Mouse (Mus musculus): ENCODE results near the gene Smim13.

Smim13 gene

GRCm38 (mm10) chr13:41291466-41291974, 41.9 kb downstream of the Smim13 start:
- no peak for DNase-seq

- DNase-seq: no peak
Measured at GRCm38 (mm10) chr13:41293595-41293994, 44.0 kb downstream of the Smim13 start.

- peak in 1 of 2 experiments; percentile 18 for DNase-seq
Measured at GRCm38 (mm10) chr13:41295886-41296285, 46.2 kb downstream of the Smim13 start.

GRCm38 (mm10) chr13:41296396-41296795, 46.8 kb downstream of the Smim13 start:
- DNase-seq: no peak

GRCm38 (mm10) chr13:41298533-41298932, 48.9 kb downstream of the Smim13 start:
- DNase-seq: no peak

- DNase-seq: peak in 1 of 2 experiments; percentile 28
Measured at GRCm38 (mm10) chr13:41298996-41299395, 49.4 kb downstream of the Smim13 start.

GRCm38 (mm10) chr13:41300037-41300436, 50.4 kb downstream of the Smim13 start:
- peak; percentile 28 to 58 for DNase-seq

- DNase-seq: peak; percentile 82 to 88
Measured at GRCm38 (mm10) chr13:41302716-41303115, 53.1 kb downstream of the Smim13 start.

- no peak for DNase-seq
Measured at GRCm38 (mm10) chr13:41320749-41321148, 71.1 kb downstream of the Smim13 start.

- peak in 1 of 2 experiments; percentile 19 for DNase-seq
Measured at GRCm38 (mm10) chr13:41321433-41321832, 71.8 kb downstream of the Smim13 start.

GRCm38 (mm10) chr13:41324631-41325030, 75.0 kb downstream of the Smim13 start:
- DNase-seq: no peak

- no peak for DNase-seq
Measured at GRCm38 (mm10) chr13:41325346-41325745, 75.7 kb downstream of the Smim13 start.

GRCm38 (mm10) chr13:41326134-41326533, 76.5 kb downstream of the Smim13 start:
- peak in 1 of 2 experiments; percentile 19 for DNase-seq

Data from lung, adult 18-20 months (tissue).